Mouse (Mus musculus) G1E (cell line): ENCODE data around the gene Grin2c. TPM values are rescaled to one million over a fixed set of nuclear protein-coding genes. Genes with fewer than 3 reads are reported as not detected.

Experiments used
- ATAC-seq: 2 replicates; pipeline ENCODE4 v1.8.0; 2016; ENCODE audit warnings: mild to moderate bottlenecking; ENCODE audit not compliant: insufficient number of reproducible peaks, poor library complexity, low FRiP score, severe bottlenecking; ENCODE audit errors: extremely low read depth
- DNase-seq: peaks from one replicate; pipeline ENCODE4 v3.0.0; 2012; ENCODE audit warnings: low spot score
- H3K27me3 ChIP-seq: 2 replicates; pipeline ENCODE4 v1.6.1; 2012; ENCODE audit warnings: mild to moderate bottlenecking, low read length, inconsistent platforms; ENCODE audit not compliant: insufficient read depth
- H3K36me3 ChIP-seq: replicated peaks from 2 replicates; pipeline ENCODE3; 2012; ENCODE audit warnings: mild to moderate bottlenecking, inconsistent platforms
- H3K4me1 ChIP-seq: 2 replicates; pipeline ENCODE4 v1.6.1; 2012; ENCODE audit warnings: low read depth, low read length, inconsistent platforms, mixed read lengths; ENCODE audit not compliant: insufficient read depth
- H3K4me3 ChIP-seq: 2 replicates; pipeline ENCODE4 v1.5.1; 2012; ENCODE audit warnings: low read depth, mild to moderate bottlenecking, inconsistent platforms, low read length, moderate library complexity, mixed read lengths
- H3K9me3 ChIP-seq: replicated peaks from 2 replicates; pipeline ENCODE4 v1.6.1; 2012; ENCODE audit warnings: inconsistent platforms
- CTCF ChIP-seq: IDR thresholded peaks from 2 replicates; pipeline ENCODE4 v1.5.1; 2012; ENCODE audit warnings: low read depth, low read length, inconsistent platforms, mixed read lengths
- GATA1 ChIP-seq: IDR thresholded peaks from 2 replicates; pipeline ENCODE4 v1.6.1; 2012; ENCODE audit warnings: borderline replicate concordance, low read length, inconsistent platforms, mixed read lengths
- GATA2 ChIP-seq: IDR thresholded peaks from 2 replicates; pipeline ENCODE4 v1.6.1; 2012; ENCODE audit warnings: low read depth, low read length, inconsistent platforms, borderline replicate concordance
- POLR2AphosphoS5 ChIP-seq: IDR thresholded peaks from 2 replicates; pipeline ENCODE4 v1.6.1; 2012; ENCODE audit warnings: low read depth, low read length, inconsistent platforms; ENCODE audit not compliant: insufficient replicate concordance
- TAL1 ChIP-seq: conservative IDR thresholded peaks from 2 replicates; pipeline ENCODE4 v1.6.1; 2012; ENCODE audit warnings: low read depth, low read length, inconsistent platforms, mixed read lengths
- polyA plus RNA-seq: library from polyadenylated mRNA; stranded (reverse); fragments of >175 nt; gene quantifications from 2 replicates; pipeline ENCODE4 v1.2.3, GENCODE M21; 2012
- total RNA-seq, 2 experiments: library from RNA; stranded (forward) in 1 of 2; stranded (reverse) in 1 of 2; fragments of 200-1000 nt in 1 of 2; fragments of >200 nt in 1 of 2; fragmentation: Nextera tagmentation in 1 of 2; gene quantifications; 2 replicates each; pipeline ENCODE4 v1.2.3; 2014 to 2017

The Grin2c gene
- total and polyA plus RNA-seq, 3 experiments: 0.53 TPM; not detected in 2

DNA sequence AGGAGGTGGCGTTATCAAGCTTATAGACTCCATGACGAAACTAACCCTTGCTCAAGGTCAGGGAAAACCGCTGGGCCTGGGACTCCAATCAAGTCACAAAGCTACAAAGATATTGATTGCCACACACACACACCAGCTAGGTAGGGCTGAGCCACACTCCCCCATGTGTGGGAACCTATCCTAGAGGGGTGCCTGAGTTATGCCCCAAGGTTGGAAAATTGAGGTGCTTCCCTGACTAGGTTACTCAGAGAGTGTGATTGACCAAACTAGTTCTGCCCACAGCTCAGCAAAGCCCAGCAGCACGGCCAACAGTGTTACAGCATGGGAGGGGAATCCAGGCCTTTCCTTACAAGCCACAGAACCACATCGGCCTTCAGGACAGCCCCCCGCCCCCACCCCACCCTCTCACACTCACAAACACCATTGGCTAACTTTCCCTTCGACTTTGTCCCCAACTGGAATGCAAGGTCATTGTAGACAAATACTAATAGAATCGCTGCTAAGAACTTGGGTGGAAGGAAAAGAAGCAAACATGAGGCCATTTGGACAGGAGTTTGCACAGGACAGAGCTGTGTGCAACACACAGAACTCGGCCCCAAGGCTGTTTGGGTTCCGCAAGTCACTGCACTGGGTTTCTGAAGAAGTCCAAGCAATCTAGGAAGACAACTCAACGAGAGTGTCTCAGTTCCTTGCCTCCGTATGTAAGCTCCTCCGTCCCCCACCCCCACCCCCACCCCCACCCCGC lies 25.8 kb upstream of the Grin2c start:
- peaks cover 41% of the 10 kb centered on the region for H3K27me3 ChIP-seq
- H3K4me3 ChIP-seq: no peak overlapping the region
- no peaks in the 10 kb centered on the region for H3K36me3 ChIP-seq
- DNase-seq (no peak), ATAC-seq (no peak)
- H3K9me3 ChIP-seq: no peaks in the 10 kb centered on the region
- H3K4me1 ChIP-seq: peaks cover 4% of the 10 kb centered on the region; the same call in 1 of the 2 replicates
- TF ChIP-seq GATA2: no peak
- no peak for TF ChIP-seq TAL1
- no peak for TF ChIP-seq GATA1
- TF ChIP-seq POLR2AphosphoS5: no peak
- TF ChIP-seq CTCF: no peak

DNA sequence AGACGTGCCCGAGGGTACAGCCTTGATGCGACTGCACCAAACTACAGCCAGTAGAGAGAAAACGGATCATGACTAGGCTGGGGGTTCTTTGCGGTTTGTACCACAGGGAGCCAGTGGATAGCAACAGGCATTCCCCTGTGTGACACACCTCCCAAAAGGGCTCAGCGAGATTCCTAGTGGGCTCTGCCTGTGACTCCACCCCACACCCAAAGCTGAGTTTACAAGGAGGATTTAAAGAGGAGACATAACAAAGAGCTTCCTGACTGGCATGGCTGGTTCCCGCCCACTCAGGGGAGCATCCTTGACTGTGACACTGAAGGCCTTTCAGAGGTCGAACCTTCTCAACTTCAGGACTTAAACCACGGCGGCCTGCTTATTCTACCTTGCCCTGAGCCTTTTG lies 24.5 kb upstream of the Grin2c start:
- Histone ChIP-seq H3K4me1 (no peaks in the 10 kb centered on the region), H3K36me3 (no peaks in the 10 kb centered on the region), H3K9me3 (no peaks in the 10 kb centered on the region), H3K27me3 (peaks cover 29% of the 10 kb centered on the region), H3K4me3 (no peak overlapping the region)
- no peak for DNase-seq
- no peak for ATAC-seq
- TF ChIP-seq CTCF (no peak), GATA1 (no peak), GATA2 (no peak), TAL1 (no peak), POLR2AphosphoS5 (no peak)

DNA sequence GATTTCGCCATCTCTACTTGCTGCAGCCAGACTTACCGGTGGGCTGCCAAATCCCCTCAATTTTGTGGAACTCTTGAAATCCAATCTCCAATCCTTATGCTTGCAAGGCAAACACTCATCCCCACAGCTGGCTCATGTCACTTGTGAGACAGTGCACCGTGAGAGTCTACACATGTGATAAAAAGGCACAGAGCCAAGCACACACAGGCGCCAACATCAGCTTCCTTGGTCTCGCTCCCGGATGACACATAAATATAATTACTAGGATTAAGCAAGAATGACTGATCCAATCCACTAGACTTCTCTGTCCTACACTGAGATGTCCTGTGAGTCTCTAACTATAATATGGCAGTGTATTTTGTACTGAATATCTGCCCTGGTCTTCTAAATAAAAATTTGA lies 23.9 kb upstream of the Grin2c start:
- TF ChIP-seq POLR2AphosphoS5 (no peak), GATA1 (no peak), GATA2 (no peak), CTCF (no peak), TAL1 (no peak)
- Histone ChIP-seq H3K4me1 (no peaks in the 10 kb centered on the region), H3K27me3 (peaks cover 29% of the 10 kb centered on the region), H3K9me3 (no peaks in the 10 kb centered on the region), H3K4me3 (no peak overlapping the region), H3K36me3 (no peaks in the 10 kb centered on the region)
- DNase-seq: no peak
- ATAC-seq: no peak

DNA sequence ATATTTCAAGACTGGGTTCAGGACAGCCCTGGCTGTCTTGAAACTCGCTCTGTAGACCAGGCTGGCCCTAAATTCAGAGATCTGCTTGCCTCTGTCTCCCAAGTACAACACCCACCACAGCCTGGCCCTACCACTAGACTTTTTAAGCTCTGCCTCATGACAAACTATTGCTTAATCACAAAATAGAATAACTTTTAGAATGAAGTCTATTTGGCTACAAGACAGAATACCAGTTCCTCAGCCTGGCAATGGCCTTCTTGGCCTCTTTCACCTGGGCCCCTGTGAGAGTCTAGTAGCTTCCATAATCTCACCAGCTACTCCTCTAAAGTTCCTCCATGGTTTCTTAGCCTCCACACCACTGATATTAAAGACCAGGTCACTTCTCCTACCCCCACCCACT lies 23.3 kb upstream of the Grin2c start:
- ATAC-seq: no peak

DNA sequence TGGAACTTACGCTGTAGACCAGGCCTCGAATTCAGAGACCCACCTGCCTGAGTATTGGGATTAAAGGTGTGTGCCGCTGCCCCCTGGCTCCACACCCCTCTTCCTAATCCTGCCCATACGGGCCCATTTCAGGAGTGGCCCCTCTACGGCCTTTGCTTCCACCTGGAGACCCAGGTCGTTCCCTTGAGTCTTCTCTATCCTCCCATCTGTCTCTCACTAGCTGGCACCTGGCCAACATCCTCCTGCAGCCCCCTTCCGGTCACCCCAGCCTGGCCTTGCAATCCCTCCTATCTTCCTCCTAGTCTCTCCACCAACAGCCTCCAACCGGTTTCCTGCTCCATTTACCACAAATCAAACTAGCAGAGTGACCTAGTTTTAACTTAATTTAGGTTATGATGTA lies 22.8 kb upstream of the Grin2c start:
- TF ChIP-seq GATA2 (no peak), GATA1 (no peak), CTCF (no peak), TAL1 (no peak), POLR2AphosphoS5 (no peak)
- no peaks in the 10 kb centered on the region for H3K36me3 ChIP-seq
- DNase-seq (no peak), ATAC-seq (no peak)
- no peaks in the 10 kb centered on the region for H3K9me3 ChIP-seq
- no peaks in the 10 kb centered on the region for H3K4me1 ChIP-seq
- no peak overlapping the region for H3K4me3 ChIP-seq
- peaks cover 26% of the 10 kb centered on the region for H3K27me3 ChIP-seq

More for the DNA sequence above, 23.3 kb upstream of the Grin2c start:
- no peak for DNase-seq
- Histone ChIP-seq H3K9me3 (no peaks in the 10 kb centered on the region), H3K27me3 (peaks cover 26% of the 10 kb centered on the region), H3K36me3 (no peaks in the 10 kb centered on the region), H3K4me3 (no peak overlapping the region), H3K4me1 (no peaks in the 10 kb centered on the region)
- TF ChIP-seq GATA2: no peak
- no peak for TF ChIP-seq GATA1
- no peak for TF ChIP-seq TAL1
- no peak for TF ChIP-seq POLR2AphosphoS5
- no peak for TF ChIP-seq CTCF

DNA sequence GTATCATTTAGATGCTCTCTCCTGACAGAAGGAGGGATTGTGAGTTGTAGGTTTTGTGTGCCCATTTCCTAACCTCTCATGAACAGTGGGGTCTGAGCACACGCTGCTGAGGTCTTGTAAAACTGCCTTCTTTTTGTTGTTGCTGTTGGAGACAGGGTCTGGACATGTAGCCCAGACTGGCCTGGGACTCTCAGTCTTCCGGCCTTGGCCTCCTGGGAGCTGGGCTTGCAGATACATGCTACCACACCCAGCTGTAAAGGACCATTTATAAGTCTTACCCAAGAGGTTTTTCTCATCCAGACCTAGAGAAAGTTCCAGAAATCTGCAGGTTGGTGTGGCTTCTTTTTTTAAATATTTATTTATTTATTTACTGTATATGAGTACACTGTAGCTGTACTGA lies 21.3 kb upstream of the Grin2c start:
- no peaks in the 10 kb centered on the region for H3K36me3 ChIP-seq
- H3K27me3 ChIP-seq: peaks cover 39% of the 10 kb centered on the region
- H3K4me1 ChIP-seq: no peaks in the 10 kb centered on the region
- DNase-seq (no peak), ATAC-seq (no peak)
- no peak for TF ChIP-seq TAL1
- no peak for TF ChIP-seq POLR2AphosphoS5
- TF ChIP-seq GATA1: no peak
- no peak for TF ChIP-seq CTCF
- no peak for TF ChIP-seq GATA2
- H3K9me3 ChIP-seq: no peaks in the 10 kb centered on the region
- H3K4me3 ChIP-seq: no peak overlapping the region

DNA sequence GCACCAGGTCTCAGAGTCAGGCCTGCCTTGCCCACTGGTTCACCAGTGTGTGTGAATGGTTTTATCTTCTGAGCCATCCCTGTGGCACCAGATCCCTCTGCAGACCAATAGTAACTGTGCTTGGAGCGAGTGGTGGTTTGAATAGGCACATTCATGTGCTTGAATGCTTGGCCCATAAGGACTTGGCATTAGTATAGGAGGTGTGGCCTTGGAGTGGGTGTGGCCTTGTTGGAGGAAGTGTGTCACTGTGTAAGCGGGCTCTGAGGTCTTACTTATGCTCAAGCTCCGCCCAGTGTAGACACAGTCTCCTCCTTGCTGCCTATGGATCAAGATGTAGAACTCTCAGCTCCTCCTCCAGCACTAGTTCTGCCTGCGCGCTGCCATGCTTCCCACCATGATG lies 20.3 kb upstream of the Grin2c start:
- TF ChIP-seq GATA2 (no peak), GATA1 (no peak), CTCF (no peak), TAL1 (no peak), POLR2AphosphoS5 (no peak)
- H3K9me3 ChIP-seq: no peaks in the 10 kb centered on the region
- H3K27me3 ChIP-seq: peaks cover 42% of the 10 kb centered on the region
- DNase-seq (no peak), ATAC-seq (no peak)
- no peak overlapping the region for H3K4me3 ChIP-seq
- peaks cover 1% of the 10 kb centered on the region; the same call in 1 of the 2 replicates for H3K4me1 ChIP-seq
- H3K36me3 ChIP-seq: no peaks in the 10 kb centered on the region
